1 mouse cellular context compared by ENCODE assay signal in the genomic region with DNA sequence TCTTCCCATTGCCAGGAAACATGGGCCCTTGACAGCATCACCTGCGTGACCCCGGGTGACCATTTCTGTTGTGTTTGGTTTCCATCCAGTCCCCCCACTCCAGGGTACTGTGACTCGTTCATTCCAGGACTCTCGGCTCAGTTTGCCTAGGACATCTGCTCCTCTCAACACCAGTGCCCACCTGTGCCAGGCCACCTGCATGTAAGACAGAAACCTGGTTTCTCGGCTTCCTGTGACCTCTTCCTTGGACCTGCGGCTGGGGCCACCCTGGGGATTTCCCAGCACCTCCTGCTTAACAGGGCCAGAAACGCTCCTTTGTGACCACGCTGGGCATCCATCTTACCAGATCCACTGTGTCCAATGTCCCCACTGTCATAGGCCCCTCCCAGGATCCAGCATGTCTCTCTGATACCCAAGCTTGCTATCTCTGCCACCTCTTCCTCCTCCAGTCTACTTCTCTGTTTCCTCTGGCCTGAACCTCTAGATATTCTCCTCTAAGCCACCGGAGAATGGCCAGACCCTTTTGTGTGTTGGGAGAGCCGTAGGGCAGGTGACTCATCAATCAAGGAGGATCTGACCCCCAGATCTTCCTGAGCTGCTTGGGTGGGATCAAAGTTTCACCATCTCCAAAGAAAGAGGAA.
TF ChIP-seq lines count a peak whose summit lies in the region.

No protein-coding gene starts in this region.

TF ChIP-seq in MEL, 35 proteins besides CTCF, POLR2A, EP300 and RAD21 (continued from another document):
- TF ChIP-seq RCOR1 (IDR thresholded peaks at IDR 0.05; ENCODE audit: low read depth, low read length) (peak; percentile 54; the same call in 1 of the 2 replicates), TAL1 (IDR thresholded peaks at IDR 0.05; ENCODE audit: low read length) (peak; percentile 66), USF2 (IDR thresholded peaks at IDR 0.05; ENCODE audit: borderline replicate concordance in 1 of 2, insufficient read depth in 1 of 2, low read depth in 1 of 2, low read length in 2 of 2) (no peak), TCF12 (IDR thresholded peaks at IDR 0.05; ENCODE audit: low read depth, low read length) (peak; percentile 75), MYC (IDR thresholded peaks at IDR 0.05; ENCODE audit: low read depth, low read length) (0 out of 2 replicates have a peak, but pooled peaks have one; percentile 14)
